Mouse (Mus musculus) thymus, postnatal 0 days (tissue): ENCODE measurements around the gene Creb3. TPM values are rescaled to one million over a fixed set of nuclear protein-coding genes. Genes with fewer than 3 reads are reported as not detected.
"Not testable (repeated sequence)": the region's sequence is repeated elsewhere in the genome, so short reads cannot be mapped to it uniquely, and the experiment has no call there.

Experiments
- DNase-seq: peaks from one replicate; pipeline ENCODE4 v3.0.0-alpha.2; 2015; ENCODE audit warnings: low spot score
- polyA plus RNA-seq: library from polyadenylated mRNA; unstranded; fragments of >200 nt; fragmentation: Nextera tagmentation; extraction: Ambion mirVana; gene quantifications from 2 replicates; pipeline ENCODE4 v1.2.1, GENCODE M21; 2015

The Creb3 gene
- polyA plus RNA-seq, 1 experiment from 2014 or later: 61.2 TPM

- no peak for DNase-seq
These were observed 20.1 kb downstream of the Creb3 start for GRCm38 (mm10) chr4:43582241-43582640.

- DNase-seq: no peak
These were observed 21.3 kb downstream of the Creb3 start for GRCm38 (mm10) chr4:43583421-43583820.

GRCm38 (mm10) chr4:43584444-43585416 is 22.6 kb downstream of the Creb3 start, which contains the start of gene Msmp:
Gene Msmp, minus strand, starts transcription at chr4:43584494.
- DNase-seq: no peak

- DNase-seq: no peak
These were observed 23.6 kb downstream of the Creb3 start for GRCm38 (mm10) chr4:43585682-43586081.

- DNase-seq: no peak
These were observed 24.3 kb downstream of the Creb3 start for GRCm38 (mm10) chr4:43586411-43586810.

GRCm38 (mm10) chr4:43587681-43588080 is 25.5 kb downstream of the Creb3 start:
- no peak for DNase-seq

- no peak for DNase-seq
These were observed 29.4 kb downstream of the Creb3 start for GRCm38 (mm10) chr4:43591543-43591942.

- no peak for DNase-seq
These were observed 29.8 kb downstream of the Creb3 start for GRCm38 (mm10) chr4:43591961-43592360.

GRCm38 (mm10) chr4:43593453-43593852 is 31.3 kb downstream of the Creb3 start:
- DNase-seq: no peak

- DNase-seq: not testable (repeated sequence)
These were observed 34.5 kb downstream of the Creb3 start for GRCm38 (mm10) chr4:43596597-43596996.

- no peak for DNase-seq
These were observed 36.1 kb downstream of the Creb3 start for GRCm38 (mm10) chr4:43598200-43598599.

- no peak for DNase-seq
These were observed 36.7 kb downstream of the Creb3 start for GRCm38 (mm10) chr4:43598650-43599380.

GRCm38 (mm10) chr4:43600195-43600934 is 38.2 kb downstream of the Creb3 start:
- no peak for DNase-seq

GRCm38 (mm10) chr4:43604099-43604498 is 42.0 kb downstream of the Creb3 start:
- DNase-seq: no peak

GRCm38 (mm10) chr4:43604751-43605685 is 42.9 kb downstream of the Creb3 start:
- no peak for DNase-seq

GRCm38 (mm10) chr4:43612534-43612933 is 50.4 kb downstream of the Creb3 start:
- no peak for DNase-seq

- no peak for DNase-seq
These were observed 51.1 kb downstream of the Creb3 start for GRCm38 (mm10) chr4:43613060-43613730.
